Mouse (Mus musculus) hindbrain, postnatal 0 days (tissue): Measurements from ENCODE around the gene Noct. TPM values are rescaled to one million over a fixed set of nuclear protein-coding genes. Genes with fewer than 3 reads are reported as not detected.
"Not testable (repeated sequence)": the region's sequence is repeated elsewhere in the genome, so short reads cannot be mapped to it uniquely, and the experiment has no call there.

Source experiments
- ATAC-seq: fragments of 200-750 bp; cut with Nextera tagmentation; 2 replicates; pipeline ENCODE4 v1.8.0; 2017; ENCODE audit warnings: mild to moderate bottlenecking, moderate TSS enrichment, moderate library complexity
- DNase-seq: peaks from one replicate; pipeline ENCODE4 v3.0.0-alpha.2; 2015; ENCODE audit warnings: low spot score
- H3K27ac ChIP-seq: fragments of 300-500 bp; sonication (generic); 2 replicates; pipeline ENCODE4 v1.5.1; 2014; ENCODE audit warnings: mild to moderate bottlenecking
- H3K27me3 ChIP-seq: fragments of 300-500 bp; sonication (generic); 2 replicates; pipeline ENCODE4 v1.6.1; 2014; ENCODE audit warnings: low read length, mixed read lengths; ENCODE audit not compliant: insufficient read depth
- H3K36me3 ChIP-seq: fragments of 300-500 bp; sonication (generic); 2 replicates; pipeline ENCODE4 v1.6.1; 2014; ENCODE audit warnings: low read length, mixed read lengths; ENCODE audit not compliant: insufficient read depth
- H3K4me1 ChIP-seq: fragments of 300-500 bp; sonication (generic); 2 replicates; pipeline ENCODE4 v1.6.1; 2014; ENCODE audit warnings: antibody characterized with exemption, low read length, mixed read lengths; ENCODE audit not compliant: insufficient read depth
- H3K4me2 ChIP-seq: fragments of 300-500 bp; sonication (generic); 2 replicates; pipeline ENCODE4 v1.6.1; 2014; ENCODE audit warnings: low read depth, mild to moderate bottlenecking, low read length, moderate library complexity, mixed read lengths
- H3K4me3 ChIP-seq: fragments of 300-500 bp; sonication (generic); 2 replicates; pipeline ENCODE4 v1.5.1; 2014; ENCODE audit warnings: low read length
- H3K9ac ChIP-seq: fragments of 300-500 bp; sonication (generic); replicated peaks from 2 replicates; pipeline ENCODE4 v1.6.1; 2014; ENCODE audit warnings: mild to moderate bottlenecking, low read length, moderate library complexity, mixed read lengths
- H3K9me3 ChIP-seq: fragments of 300-500 bp; sonication (generic); 2 replicates; pipeline ENCODE4 v1.6.1; 2016; ENCODE audit warnings: low read length, mixed read lengths
- CTCF ChIP-seq: IDR thresholded peaks from 2 replicates; pipeline ENCODE4 v1.5.1; 2016; ENCODE audit warnings: antibody characterized with exemption, control low read depth, low read depth
- WGBS: fragments of 180-500 bp; shearing (Covaris S2); extraction: QIAGEN DNeasy Blood & Tissue Kit; methylation state at CpG from one replicate; pipeline ENCODE4 v1.1.7; 2014; 5-methylcytosine and 5-hydroxymethylcytosine counted together
- polyA plus RNA-seq: library from polyadenylated mRNA; unstranded; fragments of >200 nt; fragmentation: Nextera tagmentation; extraction: Ambion mirVana; gene quantifications from 2 replicates; pipeline ENCODE4 v1.2.1, GENCODE M21; 2015
- total RNA-seq: library from RNA; depleted of rRNA; stranded (reverse); fragments of >200 nt; gene quantifications from 2 replicates; pipeline ENCODE4 v1.2.3, GENCODE M21; 2014

Gene Noct
- total and polyA plus RNA-seq, 2 experiments from 2014 or later: 31.6 to 40.8 TPM

DNA sequence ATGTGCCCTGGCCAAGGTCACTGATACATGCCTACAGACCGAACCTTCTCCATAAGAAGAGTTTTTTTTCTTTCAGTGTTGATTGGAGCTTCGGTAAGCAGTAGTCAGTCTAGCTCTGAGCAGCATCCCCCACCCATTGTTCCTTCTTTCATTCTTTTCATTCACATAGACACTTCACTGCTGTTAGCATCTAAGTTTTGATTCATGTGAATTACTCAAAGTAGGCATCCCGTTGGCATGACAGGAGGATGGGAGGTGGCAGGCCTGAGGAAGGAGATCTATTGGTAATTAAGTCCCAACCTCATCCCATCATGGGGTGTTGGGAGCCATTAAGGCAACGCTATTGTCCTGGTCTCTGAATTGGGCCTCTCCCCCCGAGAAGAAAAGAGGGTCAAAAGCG is 8.6 kb upstream of the Noct start:
- no peak for ATAC-seq
- H3K4me1 ChIP-seq: no peaks in the 10 kb centered on the region
- no peaks in the 10 kb centered on the region for H3K9me3 ChIP-seq
- no peak for DNase-seq
- H3K9ac ChIP-seq: no peak overlapping the region
- no peak for TF ChIP-seq CTCF
- H3K36me3 ChIP-seq: no peaks in the 10 kb centered on the region
- no peak overlapping the region for H3K27ac ChIP-seq
- no peak overlapping the region for H3K4me2 ChIP-seq
- H3K4me3 ChIP-seq: no peak overlapping the region
- WGBS: 83% methylated on average over 6 of the region's 6 CpGs
- no peaks in the 10 kb centered on the region for H3K27me3 ChIP-seq

DNA sequence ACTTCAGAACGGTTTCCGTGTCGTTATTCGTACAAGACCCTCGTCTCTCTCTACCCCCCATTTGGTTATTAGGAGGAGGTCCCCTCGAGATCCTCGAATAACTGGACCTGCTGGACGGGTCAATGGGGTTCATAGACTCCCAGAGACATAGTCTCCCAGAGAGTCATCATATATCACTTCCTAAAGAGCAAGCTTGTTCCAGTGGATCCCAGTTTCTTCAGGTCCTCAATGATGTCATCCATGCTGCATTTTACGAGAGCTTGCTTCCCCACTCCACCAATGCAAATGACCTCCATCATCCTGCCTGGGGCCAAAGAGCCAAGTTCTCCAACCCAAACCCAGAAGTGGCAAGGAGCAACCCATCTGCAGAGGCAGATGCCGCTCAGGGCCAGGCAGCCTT is 7.9 kb upstream of the Noct start:
- not testable (repeated sequence) for H3K36me3 ChIP-seq, H3K4me3 ChIP-seq, H3K27ac ChIP-seq, DNase-seq, H3K4me1 ChIP-seq, H3K9ac ChIP-seq, H3K9me3 ChIP-seq, H3K4me2 ChIP-seq, H3K27me3 ChIP-seq, ATAC-seq
- 77% methylated on average over 5 of the region's 10 CpGs for WGBS

DNA sequence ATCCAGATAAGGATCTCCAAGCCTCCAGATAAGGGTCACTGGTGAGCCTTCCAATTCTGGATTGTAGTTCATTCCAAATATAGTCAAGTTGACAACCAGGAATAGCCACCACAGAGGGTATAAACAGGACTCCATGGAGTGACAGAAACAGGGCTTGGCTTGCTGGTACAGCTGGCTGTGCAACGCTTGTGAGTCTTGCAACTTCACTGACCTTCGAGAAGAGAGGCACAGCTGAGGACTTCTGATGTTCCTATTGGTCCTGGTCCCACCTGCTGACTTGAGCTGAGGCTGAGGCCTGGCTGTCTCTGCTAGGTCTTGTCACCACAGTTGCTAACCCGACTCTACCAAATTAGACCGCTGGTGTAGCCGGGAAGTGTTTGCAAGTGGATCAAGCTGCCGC is 5.9 kb upstream of the Noct start:
- WGBS: 87% methylated on average over 6 of the region's 6 CpGs
- not testable (repeated sequence) for ATAC-seq, H3K27me3 ChIP-seq, H3K4me2 ChIP-seq, DNase-seq, H3K4me3 ChIP-seq, H3K27ac ChIP-seq, H3K36me3 ChIP-seq, H3K4me1 ChIP-seq, H3K9ac ChIP-seq, H3K9me3 ChIP-seq

DNA sequence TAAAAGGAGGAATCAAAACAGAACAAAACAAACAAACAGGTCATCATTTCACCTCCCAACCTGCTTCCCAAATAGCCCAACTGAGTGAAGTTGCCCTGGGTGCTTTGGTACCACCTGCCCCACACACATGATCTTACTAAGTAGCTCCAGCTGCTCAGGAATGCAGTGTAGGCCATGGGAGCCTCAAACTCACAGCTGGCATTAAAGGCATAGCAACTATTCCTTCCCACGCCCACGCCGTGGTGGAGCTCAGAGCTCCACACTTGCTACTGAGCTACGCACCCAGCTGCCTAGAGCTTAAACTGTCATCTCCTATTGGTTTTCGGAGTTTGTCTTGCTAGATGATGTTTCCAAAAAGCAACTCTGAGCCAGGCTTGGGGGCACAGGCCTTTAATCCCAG is 5.0 kb upstream of the Noct start:
- no peaks in the 10 kb centered on the region for H3K27me3 ChIP-seq
- no peak overlapping the region for H3K4me3 ChIP-seq
- H3K9ac ChIP-seq: no peak overlapping the region
- no peak overlapping the region for H3K27ac ChIP-seq
- H3K36me3 ChIP-seq: no peaks in the 10 kb centered on the region
- ATAC-seq (no peak), DNase-seq (no peak)
- H3K9me3 ChIP-seq: no peaks in the 10 kb centered on the region
- no peak for TF ChIP-seq CTCF
- no peaks in the 10 kb centered on the region for H3K4me1 ChIP-seq
- no peak overlapping the region for H3K4me2 ChIP-seq
- WGBS: 94% methylated on average over 5 of the region's 5 CpGs

DNA sequence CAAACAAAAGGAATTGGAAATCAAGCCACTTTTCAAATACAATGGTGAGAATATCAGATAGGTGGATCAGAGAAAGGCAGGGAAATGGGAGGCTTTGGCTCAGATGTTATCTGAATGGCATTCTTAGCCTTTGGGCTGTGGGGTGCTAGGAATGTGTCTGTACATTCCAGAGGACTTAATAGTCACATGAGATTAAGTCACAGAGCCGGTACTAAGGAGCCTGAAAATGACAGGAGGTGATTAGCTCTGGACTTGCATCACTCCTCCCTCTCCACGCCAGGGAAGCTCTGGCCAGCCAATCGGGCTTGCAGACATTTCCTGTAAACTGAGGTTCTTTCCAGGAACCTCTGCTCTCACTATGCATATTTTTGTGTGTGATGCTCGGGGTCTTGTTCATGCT is 3.4 kb upstream of the Noct start:
- Histone ChIP-seq H3K27me3 (no peaks in the 10 kb centered on the region), H3K27ac (no peak overlapping the region), H3K4me2 (no peak overlapping the region), H3K4me3 (no peak overlapping the region), H3K4me1 (no peaks in the 10 kb centered on the region), H3K9me3 (no peaks in the 10 kb centered on the region), H3K36me3 (no peaks in the 10 kb centered on the region), H3K9ac (no peak overlapping the region)
- DNase-seq (no peak), ATAC-seq (no peak)
- no peak for TF ChIP-seq CTCF
- WGBS: 67% methylated on average over 4 of the region's 4 CpGs

DNA sequence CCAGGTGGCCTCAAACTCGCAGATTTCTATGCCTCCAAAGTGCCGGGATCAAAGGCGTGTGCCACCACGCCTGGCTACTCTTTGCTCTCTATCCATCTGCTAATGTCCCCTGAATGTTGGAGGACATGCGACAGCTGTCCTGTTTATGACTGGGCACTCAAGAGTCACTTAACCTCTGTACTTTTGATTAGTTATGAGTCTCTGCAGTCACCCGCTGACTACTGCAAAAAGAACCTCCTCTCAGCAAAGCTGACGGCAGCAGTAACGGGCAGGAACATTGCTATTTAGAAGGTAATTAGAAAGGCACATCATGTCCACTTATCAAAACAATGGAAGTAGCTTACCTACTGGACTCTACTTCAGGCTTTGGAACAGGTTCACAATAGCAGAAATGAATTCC is 2.4 kb upstream of the Noct start:
- H3K27me3 ChIP-seq: no peaks in the 10 kb centered on the region
- no peak for ATAC-seq
- no peaks in the 10 kb centered on the region for H3K36me3 ChIP-seq
- H3K9me3 ChIP-seq: no peaks in the 10 kb centered on the region
- DNase-seq: no peak
- no peaks in the 10 kb centered on the region for H3K4me1 ChIP-seq
- H3K9ac ChIP-seq: no peak overlapping the region
- H3K4me3 ChIP-seq: no peak overlapping the region
- H3K27ac ChIP-seq: no peak overlapping the region
- 74% methylated on average over 8 of the region's 8 CpGs for WGBS
- no peak for TF ChIP-seq CTCF
- H3K4me2 ChIP-seq: no peak overlapping the region

DNA sequence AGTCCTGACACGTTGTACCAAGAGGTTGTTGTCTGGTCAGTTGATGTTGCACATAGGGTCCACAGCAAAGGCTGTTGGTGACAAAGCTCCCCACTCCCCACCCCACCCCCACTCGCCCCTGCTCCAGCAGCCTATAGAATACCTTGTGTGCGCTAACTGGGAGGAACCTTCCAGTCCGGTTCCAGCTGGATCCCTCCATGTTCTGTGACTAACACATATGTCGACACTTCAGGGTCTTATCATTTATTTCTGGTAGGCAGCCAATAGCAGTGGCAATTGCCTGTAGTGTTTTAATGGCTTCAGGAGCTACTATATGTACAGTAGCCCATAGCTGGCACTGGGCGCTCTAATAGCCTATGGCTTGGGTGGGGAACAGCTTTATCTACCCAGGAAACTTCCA is 1.9 kb upstream of the Noct start:
- Histone ChIP-seq H3K4me3 (no peak overlapping the region), H3K27ac (no peak overlapping the region), H3K9ac (no peak overlapping the region), H3K4me2 (no peak overlapping the region), H3K36me3 (no peaks in the 10 kb centered on the region), H3K9me3 (no peaks in the 10 kb centered on the region), H3K4me1 (no peaks in the 10 kb centered on the region), H3K27me3 (no peaks in the 10 kb centered on the region)
- DNase-seq (no peak), ATAC-seq (no peak)
- TF ChIP-seq CTCF: no peak
- WGBS: 81% methylated on average over 6 of the region's 6 CpGs
